Mouse (Mus musculus): Measurements from ENCODE around the gene Slc39a2.
"Not testable (repeated sequence)": the region's sequence is repeated elsewhere in the genome, so short reads cannot be mapped to it uniquely, and the experiment has no call there.

GRCm38 (mm10) chr14:51926930-51927329 is 34.2 kb downstream of the Slc39a2 start:
- TF ChIP-seq GATA1, TAL1 (IDR thresholded peaks at IDR 0.05; ENCODE audit: low read length): not testable (repeated sequence)

Measured in erythroblast, embryonic 14.5 days (primary cell).